Mouse (Mus musculus) ES-Bruce4 (cell line): ENCODE data around the gene Aknad1.

Experiments used
- CTCF ChIP-seq: IDR thresholded peaks from one replicate; pipeline ENCODE4 v1.8.1; 2011; ENCODE audit warnings: low read depth, low read length
- POLR2A ChIP-seq: IDR thresholded peaks from one replicate; pipeline ENCODE4 v1.8.1; 2011; ENCODE audit warnings: low read length; ENCODE audit not compliant: insufficient read depth

- TF ChIP-seq CTCF (no peak), POLR2A (no peak)
Measured at GRCm38 (mm10) chr3:108794780-108795179, 55.3 kb downstream of the Aknad1 start.
